Mouse (Mus musculus) adrenal gland, postnatal 14 days (tissue): ENCODE data around the gene Hist2h2aa1. TPM values are rescaled to one million over a fixed set of nuclear protein-coding genes. Genes with fewer than 3 reads are reported as not detected.
"Not testable (repeated sequence)": the region's sequence is repeated elsewhere in the genome, so short reads cannot be mapped to it uniquely, and the experiment has no call there.

Experiments
- DNase-seq: peaks from one replicate; pipeline ENCODE4 v3.0.0; 2021; ENCODE audit warnings: mixed read lengths
- microRNA-seq, 2 experiments: library from miRNA; unstranded; fragments of <30 nt; microRNA quantifications; one replicate each; pipeline ENCODE4 v1.2.0; 2021
- total RNA-seq: library from RNA; stranded (reverse); gene quantifications from 2 replicates; pipeline ENCODE4 v1.2.3, GENCODE M21; 2021

Hist2h2aa1 gene
- total RNA-seq, 1 experiment from 2014 or later, result 61.0 TPM

- DNase-seq, result no peak
Measured at GRCm38 (mm10) chr3:96280660-96281059, 35.4 kb downstream of the Hist2h2aa1 start.

DNA sequence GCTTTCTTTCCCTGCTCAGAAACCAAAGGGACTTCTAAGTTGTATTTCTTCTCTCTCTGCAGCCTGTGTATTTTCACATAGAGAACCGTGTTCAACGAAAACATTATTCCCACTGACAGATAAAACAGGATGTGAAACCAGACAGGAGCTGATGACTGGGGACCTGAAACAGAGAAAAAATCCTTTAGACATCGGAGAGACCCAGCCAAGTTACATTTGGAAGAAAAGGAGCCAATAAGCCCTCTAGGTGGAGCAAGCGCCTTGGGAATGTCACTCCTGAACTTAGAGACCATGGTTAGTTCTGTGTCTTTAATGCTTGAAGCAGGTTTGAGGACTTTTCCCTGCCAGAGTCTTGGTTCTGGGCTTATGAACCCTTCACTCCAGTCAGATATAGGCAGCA lies 39.2 kb downstream of the Hist2h2aa1 start:
- DNase-seq, result peak; percentile 56

DNA sequence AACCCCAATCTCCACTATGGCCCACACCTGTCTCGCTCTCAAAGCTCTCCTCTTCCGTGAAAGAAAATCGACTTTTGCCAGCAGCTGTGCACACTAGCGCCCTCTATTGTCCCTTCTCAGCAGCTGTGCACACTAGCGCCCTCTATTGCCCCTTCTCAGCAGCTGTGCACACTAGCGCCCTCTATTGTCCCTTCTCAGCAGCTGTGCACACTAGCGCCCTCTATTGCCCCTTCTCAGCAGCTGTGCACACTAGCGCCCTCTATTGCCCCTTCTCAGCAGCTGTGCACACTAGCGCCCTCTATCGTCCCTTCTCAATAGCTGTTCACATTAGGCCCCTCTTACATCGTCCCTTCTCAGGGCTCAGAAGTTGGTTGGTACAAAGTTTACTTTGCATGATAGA lies 42.0 kb downstream of the Hist2h2aa1 start:
- DNase-seq, result peak; percentile 28

DNA sequence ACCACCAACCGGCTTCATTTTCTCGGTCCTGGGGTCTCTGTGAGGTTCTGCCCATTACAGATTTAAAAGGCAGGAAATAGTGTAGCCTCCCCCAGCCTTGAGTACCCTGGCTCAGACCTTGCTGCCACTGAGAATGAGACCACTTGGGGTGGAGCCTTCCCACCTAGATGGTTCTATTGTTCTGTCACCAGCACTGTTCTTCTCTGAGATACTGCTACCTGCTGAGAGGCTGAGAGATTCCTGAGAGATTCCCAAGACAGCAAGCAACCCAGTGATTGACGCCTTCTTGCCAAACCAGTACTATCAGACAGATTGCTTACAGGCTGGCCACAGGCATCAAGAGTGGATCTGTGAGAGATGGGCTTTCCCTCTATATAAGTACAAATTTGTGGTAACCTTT lies 43.9 kb downstream of the Hist2h2aa1 start:
- DNase-seq, result no peak

- DNase-seq, result not testable (repeated sequence)
Measured at GRCm38 (mm10) chr3:96290727-96291126, 45.4 kb downstream of the Hist2h2aa1 start.

GRCm38 (mm10) chr3:96292641-96293040 lies 47.3 kb downstream of the Hist2h2aa1 start:
- DNase-seq, result no peak

DNA sequence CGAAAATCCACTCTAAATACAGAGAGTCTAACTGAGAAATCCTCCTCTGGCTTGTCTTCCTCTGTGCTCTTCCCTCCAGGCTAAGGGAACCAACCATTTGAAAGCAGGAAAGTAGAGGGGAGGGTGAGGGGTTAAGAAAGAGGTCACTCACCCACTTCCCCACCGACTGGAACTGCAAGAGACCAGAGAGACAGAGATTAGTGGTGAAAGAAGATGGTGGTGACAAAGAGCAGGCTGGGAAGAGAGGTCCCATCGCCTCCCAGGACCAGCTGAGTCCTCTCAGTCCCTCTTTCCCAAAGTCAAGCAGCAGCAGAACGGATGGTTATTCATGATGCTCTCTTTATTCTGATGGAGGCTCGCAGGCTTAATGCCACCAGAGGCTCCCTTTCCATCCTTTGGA lies 48.1 kb downstream of the Hist2h2aa1 start:
- no peak for DNase-seq

DNA sequence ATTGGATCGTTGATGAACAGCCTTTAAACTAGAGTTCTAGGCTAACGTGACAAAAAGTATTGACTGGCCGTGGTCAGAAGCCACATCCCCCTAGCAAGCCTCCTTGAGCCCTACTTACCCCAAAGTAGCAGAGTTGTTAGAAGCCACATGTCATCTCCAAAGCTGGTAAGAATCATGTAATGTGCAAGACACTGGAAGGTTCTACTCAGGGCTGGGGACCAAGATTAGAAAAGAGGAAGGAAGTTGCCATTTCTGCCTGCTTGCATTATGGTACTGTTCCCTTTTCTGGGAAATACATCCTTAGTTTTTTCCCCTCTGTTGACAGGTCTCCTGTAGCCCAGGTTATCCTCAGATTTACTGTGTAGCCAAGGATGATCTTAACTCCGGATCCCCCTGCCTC lies 48.5 kb downstream of the Hist2h2aa1 start, which contains the start of gene Fcgr1:
Gene Fcgr1 (minus strand): TSS at position 183 of the 400 bp plus-strand sequence.
- no peak for DNase-seq

Small RNA genes within 50 kb of the gene (microRNA-seq; reads per million reads assigned to microRNA genes)
- gene Gm44492 (0 reads per million in 2 experiments), gene Gm47311 (0 reads per million in 2 experiments), gene Gm47313 (0 reads per million in 2 experiments)

Other genes with a start within 250 kb of the Hist2h2aa1 start
- 29.4 and 47.2 TPM in 2 replicates for gene Plekho1, start 249.5 kb upstream of the Hist2h2aa1 start, total RNA-seq
- gene Vps45, start 187.0 kb upstream of the Hist2h2aa1 start, total RNA-seq, result 27.0 and 31.1 TPM in 2 replicates
- 31.8 and 40.8 TPM in 2 replicates for gene Otud7b, start 141.0 kb upstream of the Hist2h2aa1 start, total RNA-seq
- 9.3 and 15.6 TPM in 2 replicates for gene Mtmr11, start 83.5 kb upstream of the Hist2h2aa1 start, total RNA-seq
- gene Sf3b4, start 73.2 kb upstream of the Hist2h2aa1 start, total RNA-seq, result 52.0 and 57.5 TPM in 2 replicates
- 9.0 and 10.4 TPM in 2 replicates for gene Sv2a, start 64.3 kb upstream of the Hist2h2aa1 start, total RNA-seq
- gene Bola1, start 25.8 kb upstream of the Hist2h2aa1 start, total RNA-seq, result 33.1 and 33.2 TPM in 2 replicates
- gene Hist2h2ab, start 25.6 kb upstream of the Hist2h2aa1 start, total RNA-seq, result 14.3 and 17.6 TPM in 2 replicates
- 128 and 146 TPM in 2 replicates for gene Hist2h2ac, start 24.6 kb upstream of the Hist2h2aa1 start, total RNA-seq
- 9.0 and 12.3 TPM in 2 replicates for gene Hist2h2be, start 24.4 kb upstream of the Hist2h2aa1 start, total RNA-seq
- gene Hist2h3c2, start 6.4 kb upstream of the Hist2h2aa1 start, total RNA-seq, result 93.4 and 148 TPM in 2 replicates
- gene Hist2h2aa2, start 5.2 kb upstream of the Hist2h2aa1 start, total RNA-seq, result 733 and 750 TPM in 2 replicates
- 3.1 and 3.8 TPM in 2 replicates for gene Hist2h3c1, start 1.2 kb downstream of the Hist2h2aa1 start, total RNA-seq
- gene Hist2h4, start 17.8 kb downstream of the Hist2h2aa1 start, total RNA-seq, result 54.1 and 56.9 TPM in 2 replicates
- 357 and 406 TPM in 2 replicates for gene Hist2h3b, start 23.2 kb downstream of the Hist2h2aa1 start, total RNA-seq
- gene Hist2h2bb, start 24.3 kb downstream of the Hist2h2aa1 start, total RNA-seq, result 370 and 432 TPM in 2 replicates
- 0.56 and 1.3 TPM in 2 replicates for gene Fcgr1, start 48.5 kb downstream of the Hist2h2aa1 start, total RNA-seq
- gene BC107364, start 206.8 kb downstream of the Hist2h2aa1 start, total RNA-seq, result not detected in 2 replicates